Mouse (Mus musculus): ENCODE measurements around the gene Mcrip1. TPM values are rescaled to one million over a fixed set of nuclear protein-coding genes. Genes with fewer than 3 reads are reported as not detected.

Gene Mcrip1
- polyA plus RNA-seq, 1 experiment, result 30.3 TPM

DNA sequence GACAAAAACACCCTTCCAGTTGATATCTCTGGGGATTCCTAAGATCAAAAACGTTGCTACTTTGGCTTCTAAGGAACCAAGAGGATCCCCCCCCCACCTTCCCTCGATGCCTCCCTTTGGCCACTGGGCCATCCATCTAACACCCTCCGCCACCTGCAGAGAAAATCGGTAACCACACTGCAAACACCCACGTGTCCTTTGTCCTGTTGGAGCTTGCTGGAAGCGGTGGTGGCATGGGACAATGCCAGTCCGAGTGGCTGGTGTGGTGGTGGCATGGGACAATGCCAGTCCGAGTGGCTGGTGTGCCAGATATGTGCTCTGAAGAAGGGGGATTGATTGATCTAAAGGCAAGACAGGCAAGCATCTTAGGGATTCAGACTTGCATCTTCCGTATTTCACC lies 17.9 kb downstream of the Mcrip1 start:
- TF ChIP-seq POLR2A (IDR thresholded peaks at IDR 0.05; ENCODE audit: low read depth, low read length) (no peak), CTCF (IDR thresholded peaks at IDR 0.05; ENCODE audit: extremely low read depth, insufficient read length, insufficient replicate concordance, low read depth, low read length) (no peak)
- Histone ChIP-seq H3K4me3 (ENCODE audit: low read depth, low read length) (no peak overlapping the region), H3K4me1 (ENCODE audit: control insufficient read depth, insufficient read depth, insufficient read length, low read length) (peaks cover 5% of the 10 kb centered on the region), H3K27me3 (ENCODE audit: control insufficient read depth, insufficient read depth, low read length) (peaks cover 25% of the 10 kb centered on the region), H3K36me3 (ENCODE audit: control insufficient read depth, insufficient read depth, low read length) (no peaks in the 10 kb centered on the region), H3K27ac (ENCODE audit: insufficient read depth, low read depth, low read length) (no peak overlapping the region)
- WGBS, result 22% methylated on average over 9 of the region's 9 CpGs

- H3K4me1 ChIP-seq (ENCODE audit: control insufficient read depth, insufficient read depth, insufficient read length, low read length), result peaks cover 5% of the 10 kb centered on the region
- H3K27me3 ChIP-seq (ENCODE audit: control insufficient read depth, insufficient read depth, low read length), result peaks cover 25% of the 10 kb centered on the region
- WGBS, result 11% methylated on average over 62 of the region's 62 CpGs
- no peaks in the 10 kb centered on the region for H3K36me3 ChIP-seq (ENCODE audit: control insufficient read depth, insufficient read depth, low read length)
- H3K4me3 ChIP-seq (ENCODE audit: low read depth, low read length), result peak within 1 kb of the TSS; percentile 47
- H3K27ac ChIP-seq (ENCODE audit: insufficient read depth, low read depth, low read length), result no peak within 1 kb of the TSS
- no peak for TF ChIP-seq CTCF (IDR thresholded peaks at IDR 0.05; ENCODE audit: extremely low read depth, insufficient read length, insufficient replicate concordance, low read depth, low read length)
- TF ChIP-seq POLR2A (IDR thresholded peaks at IDR 0.05; ENCODE audit: low read depth, low read length), result no peak
Measured at GRCm38 (mm10) chr11:120530085-120530964, 19.2 kb downstream of the Mcrip1 start, which contains the start of gene Gcgr. Gcgr (plus strand) TSS chr11:120530699.

DNA sequence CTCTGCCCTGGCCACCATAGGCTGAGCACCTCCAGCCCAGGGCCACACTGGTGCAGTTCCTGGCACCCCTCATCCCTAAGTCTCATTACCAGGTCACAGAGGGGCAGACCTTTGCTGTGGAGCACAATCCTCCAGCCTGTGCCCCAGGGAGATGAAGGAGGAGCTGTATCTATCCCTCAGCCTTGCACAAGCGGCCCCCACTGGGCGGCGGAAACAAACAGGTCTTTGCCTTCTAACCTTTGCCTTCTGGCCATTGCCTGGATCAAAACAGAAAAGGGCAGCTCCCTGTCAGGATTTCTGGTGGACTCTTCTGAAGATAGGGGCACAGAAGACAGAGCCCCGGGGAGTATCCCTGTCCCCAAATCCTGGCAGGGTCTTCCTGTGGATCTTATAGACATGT lies 20.6 kb downstream of the Mcrip1 start:
- Histone ChIP-seq H3K4me3 (ENCODE audit: low read depth, low read length) (no peak overlapping the region), H3K36me3 (ENCODE audit: control insufficient read depth, insufficient read depth, low read length) (no peaks in the 10 kb centered on the region), H3K27me3 (ENCODE audit: control insufficient read depth, insufficient read depth, low read length) (peaks cover 25% of the 10 kb centered on the region), H3K27ac (ENCODE audit: insufficient read depth, low read depth, low read length) (no peak overlapping the region), H3K4me1 (ENCODE audit: control insufficient read depth, insufficient read depth, insufficient read length, low read length) (peaks cover 5% of the 10 kb centered on the region)
- TF ChIP-seq POLR2A (IDR thresholded peaks at IDR 0.05; ENCODE audit: low read depth, low read length) (no peak), CTCF (IDR thresholded peaks at IDR 0.05; ENCODE audit: extremely low read depth, insufficient read length, insufficient replicate concordance, low read depth, low read length) (no peak)
- WGBS, result 77% methylated on average over 4 of the region's 4 CpGs

GRCm38 (mm10) chr11:120527690-120528354 lies 21.7 kb downstream of the Mcrip1 start:
- 76% methylated on average over 9 of the region's 9 CpGs for WGBS
- Histone ChIP-seq H3K27ac (ENCODE audit: insufficient read depth, low read depth, low read length) (no peak overlapping the region), H3K4me3 (ENCODE audit: low read depth, low read length) (no peak overlapping the region), H3K4me1 (ENCODE audit: control insufficient read depth, insufficient read depth, insufficient read length, low read length) (peaks cover 5% of the 10 kb centered on the region), H3K36me3 (ENCODE audit: control insufficient read depth, insufficient read depth, low read length) (no peaks in the 10 kb centered on the region), H3K27me3 (ENCODE audit: control insufficient read depth, insufficient read depth, low read length) (peaks cover 25% of the 10 kb centered on the region)
- no peak for TF ChIP-seq CTCF (IDR thresholded peaks at IDR 0.05; ENCODE audit: extremely low read depth, insufficient read length, insufficient replicate concordance, low read depth, low read length)
- TF ChIP-seq POLR2A (IDR thresholded peaks at IDR 0.05; ENCODE audit: low read depth, low read length), result no peak

- no peak for TF ChIP-seq POLR2A (IDR thresholded peaks at IDR 0.05; ENCODE audit: low read depth, low read length)
- TF ChIP-seq CTCF (IDR thresholded peaks at IDR 0.05; ENCODE audit: extremely low read depth, insufficient read length, insufficient replicate concordance, low read depth, low read length), result no peak
- Histone ChIP-seq H3K36me3 (ENCODE audit: control insufficient read depth, insufficient read depth, low read length) (no peaks in the 10 kb centered on the region), H3K4me1 (ENCODE audit: control insufficient read depth, insufficient read depth, insufficient read length, low read length) (peaks cover 4% of the 10 kb centered on the region), H3K27ac (ENCODE audit: insufficient read depth, low read depth, low read length) (no peak overlapping the region), H3K4me3 (ENCODE audit: low read depth, low read length) (no peak overlapping the region), H3K27me3 (ENCODE audit: control insufficient read depth, insufficient read depth, low read length) (peaks cover 13% of the 10 kb centered on the region)
- WGBS, result 82% methylated on average over 2 of the region's 2 CpGs
Measured at GRCm38 (mm10) chr11:120525959-120526358, 23.6 kb downstream of the Mcrip1 start.

GRCm38 (mm10) chr11:120522581-120522980 lies 26.9 kb downstream of the Mcrip1 start:
- Histone ChIP-seq H3K27me3 (ENCODE audit: control insufficient read depth, insufficient read depth, low read length) (no peaks in the 10 kb centered on the region), H3K36me3 (ENCODE audit: control insufficient read depth, insufficient read depth, low read length) (no peaks in the 10 kb centered on the region), H3K4me3 (ENCODE audit: low read depth, low read length) (no peak overlapping the region), H3K27ac (ENCODE audit: insufficient read depth, low read depth, low read length) (no peak overlapping the region), H3K4me1 (ENCODE audit: control insufficient read depth, insufficient read depth, insufficient read length, low read length) (peaks cover 8% of the 10 kb centered on the region; the same call in 1 of the 2 replicates)
- WGBS, result 65% methylated on average over 8 of the region's 8 CpGs
- TF ChIP-seq POLR2A (IDR thresholded peaks at IDR 0.05; ENCODE audit: low read depth, low read length), result no peak
- no peak for TF ChIP-seq CTCF (IDR thresholded peaks at IDR 0.05; ENCODE audit: extremely low read depth, insufficient read length, insufficient replicate concordance, low read depth, low read length)

DNA sequence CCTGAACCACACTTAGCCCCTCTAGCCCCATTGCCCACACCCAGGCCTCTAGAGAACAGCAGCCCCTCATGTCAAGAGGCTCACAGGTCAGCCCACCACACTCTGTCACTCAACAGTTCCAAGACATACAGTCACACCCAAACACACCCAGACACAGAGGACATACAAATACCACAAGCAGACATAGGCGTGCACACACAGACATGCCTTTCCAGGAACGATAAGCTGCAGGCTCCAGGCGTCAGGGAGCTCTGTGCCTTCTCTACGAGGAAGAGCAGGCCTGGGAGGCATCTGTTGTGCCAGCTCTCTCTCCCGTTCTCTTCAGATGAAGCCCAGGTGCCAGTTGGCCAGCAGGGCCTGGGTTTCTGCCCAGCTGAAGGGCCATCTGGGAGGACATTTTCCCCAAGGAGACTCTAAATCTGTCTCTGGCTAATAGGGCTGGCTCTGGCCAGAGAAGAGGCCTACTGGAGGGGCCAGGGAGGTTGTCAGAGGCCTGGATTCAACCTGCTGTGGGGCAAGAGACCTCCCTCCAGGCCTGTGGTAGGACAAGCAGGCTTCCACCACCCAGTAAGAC lies 28.5 kb downstream of the Mcrip1 start:
- H3K4me3 ChIP-seq (ENCODE audit: low read depth, low read length), result no peak overlapping the region
- WGBS, result 45% methylated on average over 5 of the region's 5 CpGs
- H3K27me3 ChIP-seq (ENCODE audit: control insufficient read depth, insufficient read depth, low read length), result no peaks in the 10 kb centered on the region
- H3K4me1 ChIP-seq (ENCODE audit: control insufficient read depth, insufficient read depth, insufficient read length, low read length), result peaks cover 9% of the 10 kb centered on the region; the same call in 1 of the 2 replicates
- no peaks in the 10 kb centered on the region for H3K36me3 ChIP-seq (ENCODE audit: control insufficient read depth, insufficient read depth, low read length)
- no peak overlapping the region for H3K27ac ChIP-seq (ENCODE audit: insufficient read depth, low read depth, low read length)
- TF ChIP-seq POLR2A (IDR thresholded peaks at IDR 0.05; ENCODE audit: low read depth, low read length), result no peak
- no peak for TF ChIP-seq CTCF (IDR thresholded peaks at IDR 0.05; ENCODE audit: extremely low read depth, insufficient read length, insufficient replicate concordance, low read depth, low read length)

Measured in small intestine, adult 2 months (tissue).